Mouse (Mus musculus) G1E (cell line): ENCODE results near the gene Runx2.

Source experiments
- CTCF ChIP-seq: IDR thresholded peaks from 2 replicates; pipeline ENCODE4 v1.5.1; 2012; ENCODE audit warnings: low read depth, low read length, inconsistent platforms, mixed read lengths
- POLR2AphosphoS5 ChIP-seq: IDR thresholded peaks from 2 replicates; pipeline ENCODE4 v1.6.1; 2012; ENCODE audit warnings: low read depth, low read length, inconsistent platforms; ENCODE audit not compliant: insufficient replicate concordance

GRCm38 (mm10) chr17:44649056-44649455 lies 165.5 kb downstream of the Runx2 start:
- TF ChIP-seq CTCF (no peak), POLR2AphosphoS5 (no peak)
